Mouse (Mus musculus) G1E (cell line): ENCODE data around the gene 9230112D13Rik.

Experiments used
- CTCF ChIP-seq: IDR thresholded peaks from 2 replicates; pipeline ENCODE4 v1.5.1; 2012; ENCODE audit warnings: low read depth, low read length, inconsistent platforms, mixed read lengths
- GATA2 ChIP-seq: IDR thresholded peaks from 2 replicates; pipeline ENCODE4 v1.6.1; 2012; ENCODE audit warnings: low read depth, low read length, inconsistent platforms, borderline replicate concordance

- TF ChIP-seq CTCF (no peak), GATA2 (no peak)
These were observed 18.8 kb downstream of the 9230112D13Rik start for GRCm38 (mm10) chr14:34503759-34504158.
